27 mouse cellular contexts compared by ENCODE assay signal in genomic region chr14:74611326-74611725, GRCm38 (mm10). TPM values are rescaled to one million over a fixed set of nuclear protein-coding genes. Genes with fewer than 3 reads are reported as not detected.
DNase-seq lines count a peak whose midpoint lies in the region; ATAC-seq and TF ChIP-seq lines count a peak whose summit lies in the region.
"Had no signal": no experiment of that assay in that cellular context is flagged by ENCODE, and none has a peak within 500 bp of the region (broad histone marks: within the 10 kb centered on the region; RNA-seq: fewer than 3 reads in every experiment).

No protein-coding gene starts in this region.

- H3K27ac ChIP-seq in embryonic facial prominence, embryonic 11.5 days (replicated peaks; ENCODE audit: low read depth, low read length): no peak overlapping the region
- no peak overlapping the region for H3K27ac ChIP-seq in embryonic facial prominence, embryonic 10.5 days (replicated peaks)
- H3K27ac ChIP-seq: forebrain, embryonic 13.5 days; hindbrain, embryonic 12.5 days; kidney, embryonic 15.5 days; left cerebral cortex, adult 2 months; limb, embryonic 10.5 days; lung, embryonic 15.5 days had no signal

- 84% methylated on average over 8 of the region's 8 CpGs for WGBS in embryonic facial prominence, embryonic 11.5 days
- 82% methylated on average over 8 of the region's 8 CpGs for WGBS in embryonic facial prominence, embryonic 10.5 days
- 39% methylated on average over 8 of the region's 8 CpGs for WGBS in lung, adult 2 months

- no peak overlapping the region for H3K9ac ChIP-seq in embryonic facial prominence, embryonic 11.5 days (replicated peaks; ENCODE audit: low read length)
- H3K9ac ChIP-seq: forebrain, embryonic 13.5 days; heart, embryonic 13.5 days; hindbrain, embryonic 12.5 days; kidney, embryonic 15.5 days; lung, embryonic 15.5 days had no signal

- H3K9me3 ChIP-seq in embryonic facial prominence, embryonic 11.5 days (replicated peaks; ENCODE audit: control insufficient read depth, low read length): no peaks in the 10 kb centered on the region
- no peaks in the 10 kb centered on the region for H3K9me3 ChIP-seq in embryonic facial prominence, embryonic 10.5 days
- H3K9me3 ChIP-seq: forebrain, embryonic 13.5 days; heart, embryonic 13.5 days; hindbrain, embryonic 12.5 days; kidney, embryonic 15.5 days; limb, embryonic 10.5 days; lung, embryonic 15.5 days; megakaryocyte, embryonic 14.5 days had no signal

- peak; percentile 10 for DNase-seq in embryonic facial prominence, embryonic 11.5 days (ENCODE audit: low spot score)
- DNase-seq in embryonic facial prominence, embryonic 10.5 days (ENCODE audit: low spot score): no peak
- peak; percentile 2 to 10 for DNase-seq in heart, postnatal 10 days
- no peak for DNase-seq in heart, postnatal 25 days (ENCODE audit: low spot score)
- peak; percentile 4 to 11 for DNase-seq in lung, adult 18-20 months
- no peak for DNase-seq in lung, adult 2 months
- no peak for DNase-seq in left cerebral cortex, postnatal 4 days
- DNase-seq: adrenal gland, postnatal 25 days; cerebellum, adult 11 months; cerebellum, postnatal 10 days; gastrocnemius, postnatal 10 days; layer of hippocampus, adult 9-11 months; midbrain, embryonic 14.5 days; right cerebral cortex, postnatal 14 days; spleen, adult 18-20 months; thymus, postnatal 36 days had no signal

- intact Hi-C loops in heart, postnatal 10 days (cut with DNase I): no loop called here
- intact Hi-C loops in heart, postnatal 25 days (cut with DNase I): no loop called here
- intact Hi-C loops in left cerebral cortex, postnatal 4 days (cut with DNase I): no loop called here

- no peaks in the 10 kb centered on the region for H3K4me1 ChIP-seq in embryonic facial prominence, embryonic 11.5 days (ENCODE audit: control insufficient read depth, insufficient read depth, low read length)
- no peaks in the 10 kb centered on the region for H3K4me1 ChIP-seq in embryonic facial prominence, embryonic 10.5 days
- H3K4me1 ChIP-seq in lung, adult 2 months (ENCODE audit: control insufficient read depth, insufficient read depth, low read length): no peaks in the 10 kb centered on the region
- H3K4me1 ChIP-seq: forebrain, embryonic 13.5 days; heart, embryonic 13.5 days; hindbrain, embryonic 12.5 days; kidney, embryonic 15.5 days; limb, embryonic 10.5 days; lung, embryonic 15.5 days had no signal

- no peak overlapping the region for H3K4me2 ChIP-seq in embryonic facial prominence, embryonic 11.5 days (ENCODE audit: low read depth, low read length)
- H3K4me2 ChIP-seq: forebrain, embryonic 13.5 days; heart, embryonic 13.5 days; hindbrain, embryonic 12.5 days; kidney, embryonic 15.5 days; liver, embryonic 11.5 days; lung, embryonic 15.5 days had no signal

- TF ChIP-seq POLR2A in lung, adult 2 months (IDR thresholded peaks at IDR 0.05; ENCODE audit: borderline replicate concordance, extremely low read depth, low read depth, low read length): no peak

- no peak for TF ChIP-seq CTCF in lung, adult 2 months (IDR thresholded peaks at IDR 0.05; ENCODE audit: insufficient read depth, low read length)

- H3K27me3 ChIP-seq in embryonic facial prominence, embryonic 11.5 days (ENCODE audit: control insufficient read depth, insufficient read depth, low read length): no peaks in the 10 kb centered on the region
- H3K27me3 ChIP-seq in embryonic facial prominence, embryonic 10.5 days (replicated peaks; ENCODE audit: low read depth, poor library complexity, severe bottlenecking): no peaks in the 10 kb centered on the region
- H3K27me3 ChIP-seq: CH12.LX; forebrain, embryonic 13.5 days; heart, embryonic 13.5 days; hindbrain, embryonic 12.5 days; kidney, embryonic 15.5 days; lung, embryonic 15.5 days; megakaryocyte, embryonic 14.5 days had no signal

- no peak overlapping the region for H3K4me3 ChIP-seq in embryonic facial prominence, embryonic 11.5 days (ENCODE audit: low read depth, low read length)
- H3K4me3 ChIP-seq in embryonic facial prominence, embryonic 10.5 days: no peak overlapping the region
- H3K4me3 ChIP-seq in lung, adult 2 months (replicated peaks; ENCODE audit: extremely low read depth, low read depth, low read length): no peak overlapping the region
- H3K4me3 ChIP-seq: erythroblast, embryonic 14.5 days; forebrain, embryonic 13.5 days; heart, embryonic 13.5 days; hindbrain, embryonic 12.5 days; kidney, embryonic 15.5 days; left cerebral cortex, adult 2 months; limb, embryonic 10.5 days; lung, embryonic 15.5 days; megakaryocyte, embryonic 14.5 days had no signal

- H3K36me3 ChIP-seq in embryonic facial prominence, embryonic 11.5 days (replicated peaks; ENCODE audit: control insufficient read depth, insufficient read depth, low read depth, low read length): no peaks in the 10 kb centered on the region
- no peaks in the 10 kb centered on the region for H3K36me3 ChIP-seq in embryonic facial prominence, embryonic 10.5 days (replicated peaks)
- H3K36me3 ChIP-seq: heart, embryonic 13.5 days; hindbrain, embryonic 12.5 days; kidney, embryonic 15.5 days; limb, embryonic 10.5 days; lung, embryonic 15.5 days had no signal

- ATAC-seq in embryonic facial prominence, embryonic 11.5 days (replicated peaks; ENCODE audit: insufficient number of reproducible peaks, low FRiP score, low TSS enrichment, low read depth): no peak
- ATAC-seq: forebrain, embryonic 13.5 days had no signal

RNA-seq across cellular contexts. Expression of gene Htr2a, which starts 29.3 kb away (rescaled TPM):
- 0.31 and 0.32 TPM in 2 replicates for polyA plus RNA-seq in embryonic facial prominence, embryonic 11.5 days (2014; fragmentation: Nextera tagmentation; extraction: Ambion mirVana)
- 0.16 and 0.28 TPM in 2 replicates for polyA plus RNA-seq in embryonic facial prominence, embryonic 10.5 days (2016; fragmentation: Nextera tagmentation; extraction: Ambion mirVana)
- total RNA-seq in heart, postnatal 10 days (2021): 1 to 10 TPM in 1 of 2 experiments, under 1 TPM in 1; 0.84 to 1.0 TPM
- total RNA-seq in heart, postnatal 25 days (2021): under 1 TPM; 0.75 to 0.78 TPM
- 0.31 TPM in 2 replicates for polyA plus RNA-seq in lung, adult 2 months (2012; rRNA removed)
- 1 to 10 TPM; 8.6 to 9.8 TPM for total RNA-seq in left cerebral cortex, postnatal 4 days (2021)
- total RNA-seq: adrenal gland, postnatal 25 days; CH12.LX had no signal
- polyA plus RNA-seq: erythroblast, embryonic 14.5 days had no signal

Comparison
In these comparisons a context has a peak if more than half of its experiments do, and no peak if none do; other contexts are left out.
1. DNase-seq: peak in embryonic facial prominence, embryonic 11.5 days (single experiment), heart, postnatal 10 days (2 of 2) and lung, adult 18-20 months (2 of 2); none in embryonic facial prominence, embryonic 10.5 days (single experiment), heart, postnatal 25 days (single experiment), lung, adult 2 months (single experiment) and left cerebral cortex, postnatal 4 days (single experiment).
2. RNA of gene Htr2a, which starts 29.3 kb away (total RNA-seq): 8.6 to 9.8 TPM in left cerebral cortex, postnatal 4 days; 0.84 to 1.0 TPM in heart, postnatal 10 days and 0.75 to 0.78 TPM in heart, postnatal 25 days; every median in the first group is over 4 times any median in the second.